Mouse (Mus musculus): ENCODE results near the gene Tes.

- TF ChIP-seq CTCF (IDR thresholded peaks at IDR 0.05; ENCODE audit: low read depth) (no peak), EP300 (optimal IDR thresholded peaks at IDR 0.05) (no peak)
Measured at GRCm38 (mm10) chr6:17151071-17151715, 86.2 kb downstream of the Tes start.

Data from stomach, postnatal 0 days (tissue).